Mouse (Mus musculus) lung, adult 2 months (tissue): Measurements from ENCODE around the gene Adipor2. TPM values are rescaled to one million over a fixed set of nuclear protein-coding genes. Genes with fewer than 3 reads are reported as not detected.
"Not testable (repeated sequence)": the region's sequence is repeated elsewhere in the genome, so short reads cannot be mapped to it uniquely, and the experiment has no call there.

ENCODE experiments used
- DNase-seq: peaks from one replicate; pipeline ENCODE4 v3.0.0; 2022
- H3K4me1 ChIP-seq: fragments of 200-500 bp; 2 replicates; pipeline ENCODE4 v1.6.1; 2011; ENCODE audit warnings: low read length; ENCODE audit not compliant: control insufficient read depth, insufficient read depth
- H3K4me3 ChIP-seq: fragments of 200-500 bp; replicated peaks from 2 replicates; pipeline ENCODE3; 2011; ENCODE audit warnings: low read depth, mild to moderate bottlenecking, control low read depth, low read length; ENCODE audit errors: extremely low read depth
- CTCF ChIP-seq: fragments of 200-500 bp; IDR thresholded peaks from 2 replicates; pipeline ENCODE4 v1.5.1; 2011; ENCODE audit warnings: mild to moderate bottlenecking, low read length, control low read depth; ENCODE audit not compliant: insufficient read depth
- POLR2A ChIP-seq: fragments of 200-500 bp; IDR thresholded peaks from 2 replicates; pipeline ENCODE4 v1.6.1; 2011; ENCODE audit warnings: low read depth, mild to moderate bottlenecking, control low read depth, low read length, borderline replicate concordance; ENCODE audit errors: extremely low read depth
- WGBS: fragments of 180-500 bp; shearing (Covaris S2); methylation state at CpG from one replicate; pipeline ENCODE4 v1.1.7; 2018; 5-methylcytosine and 5-hydroxymethylcytosine counted together
- polyA plus RNA-seq: library from polyadenylated mRNA; depleted of rRNA; stranded (reverse); fragments of >200 nt; gene quantifications from 2 replicates; pipeline ENCODE4 v1.2.3, GENCODE M21; 2012

Adipor2 gene
- polyA plus RNA-seq, 1 experiment, result 81.0 TPM

GRCm38 (mm10) chr6:119385668-119386067 is 31.8 kb downstream of the Adipor2 start:
- 66% methylated on average over 1 of the region's 1 CpGs for WGBS
- TF ChIP-seq CTCF, result no peak
- TF ChIP-seq POLR2A, result no peak
- DNase-seq, result no peak
- Histone ChIP-seq H3K4me3 (no peak overlapping the region), H3K4me1 (peaks cover 16% of the 10 kb centered on the region)

DNA sequence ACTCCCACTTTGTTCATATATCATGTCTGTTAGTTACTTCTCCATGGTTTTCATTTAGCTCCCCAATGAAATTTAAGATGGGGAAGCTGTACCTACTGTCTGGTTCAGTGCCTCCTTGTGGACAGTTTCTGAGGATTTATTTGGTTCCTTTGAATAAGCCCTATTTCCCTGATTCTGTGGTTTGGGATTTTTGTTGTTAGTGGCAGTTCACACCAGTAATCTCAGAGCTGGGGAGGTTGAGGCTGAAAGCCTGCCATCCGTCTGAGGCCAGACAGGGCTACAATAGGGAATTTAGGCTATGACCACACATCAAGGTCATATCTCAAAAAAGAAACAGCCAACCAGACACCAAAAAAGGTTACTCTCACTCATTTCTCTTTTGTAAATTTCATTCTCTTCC is 38.9 kb downstream of the Adipor2 start:
- no peak for DNase-seq
- no peak overlapping the region for H3K4me3 ChIP-seq
- TF ChIP-seq POLR2A, result no peak
- TF ChIP-seq CTCF, result no peak
- 84% methylated on average over 1 of the region's 1 CpGs for WGBS
- peaks cover 20% of the 10 kb centered on the region for H3K4me1 ChIP-seq

DNA sequence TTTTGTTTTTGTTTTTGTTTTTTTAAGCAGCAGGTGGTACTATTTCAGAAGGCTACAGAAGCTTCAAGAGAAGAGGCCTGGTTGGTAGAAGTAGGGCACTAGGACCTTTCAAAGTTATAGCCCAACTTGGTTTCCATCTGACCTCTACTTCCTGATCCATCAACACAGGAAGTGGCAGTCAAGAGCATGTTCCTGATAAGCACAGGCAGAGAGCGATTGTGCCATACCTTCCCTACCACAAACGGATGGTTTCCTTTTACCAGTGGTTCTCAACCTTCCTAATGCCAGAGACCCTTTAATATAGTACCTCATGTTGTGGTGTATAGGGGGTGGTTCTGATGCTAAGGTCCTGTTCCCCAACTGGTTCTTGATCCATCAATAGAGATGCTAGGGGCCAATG is 39.9 kb downstream of the Adipor2 start:
- no peak overlapping the region for H3K4me3 ChIP-seq
- DNase-seq, result no peak
- TF ChIP-seq POLR2A (no peak), CTCF (no peak)
- H3K4me1 ChIP-seq, result peaks cover 24% of the 10 kb centered on the region
- WGBS, result 7% methylated on average over 2 of the region's 2 CpGs

GRCm38 (mm10) chr6:119375035-119375434 is 42.5 kb downstream of the Adipor2 start:
- WGBS, result 77% methylated on average over 5 of the region's 5 CpGs
- DNase-seq, result no peak
- no peak for TF ChIP-seq CTCF
- no peak for TF ChIP-seq POLR2A
- H3K4me1 ChIP-seq, result peaks cover 21% of the 10 kb centered on the region
- H3K4me3 ChIP-seq, result no peak overlapping the region

DNA sequence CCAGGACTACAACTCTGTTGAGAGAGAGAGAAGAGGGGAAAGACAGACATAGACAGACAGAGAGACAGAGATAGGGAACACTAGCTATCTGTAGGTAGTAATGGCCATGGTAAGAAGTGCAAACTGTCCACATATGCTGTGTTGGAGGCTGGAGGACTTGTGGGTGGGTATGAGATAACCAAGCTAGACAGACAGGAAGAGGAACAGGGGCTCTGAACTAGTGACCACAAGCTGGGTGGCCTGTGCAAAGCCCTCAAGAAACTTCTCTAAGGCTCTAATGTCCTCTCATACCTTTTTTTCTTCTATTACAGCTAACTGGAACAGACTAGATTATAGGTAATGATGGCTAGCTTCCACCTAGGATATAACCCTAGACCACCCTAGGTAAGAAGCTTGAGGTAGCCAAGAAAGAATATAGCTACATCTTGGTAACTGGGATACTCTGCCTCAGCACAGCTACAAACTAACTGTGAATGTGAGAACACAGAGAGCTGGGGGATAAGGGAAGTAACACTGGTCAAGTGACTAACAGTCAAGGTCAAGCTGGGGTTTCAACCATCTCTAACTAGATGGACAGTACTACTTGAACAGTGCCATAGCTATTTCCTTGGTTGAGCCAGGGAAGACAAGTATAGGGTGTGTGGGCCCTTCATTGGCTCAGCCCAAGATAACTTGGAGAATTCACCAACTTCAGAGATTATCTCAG is 44.4 kb downstream of the Adipor2 start:
- Histone ChIP-seq H3K4me3 (no peak overlapping the region), H3K4me1 (peaks cover 17% of the 10 kb centered on the region)
- DNase-seq, result no peak
- TF ChIP-seq CTCF (no peak), POLR2A (no peak)

DNA sequence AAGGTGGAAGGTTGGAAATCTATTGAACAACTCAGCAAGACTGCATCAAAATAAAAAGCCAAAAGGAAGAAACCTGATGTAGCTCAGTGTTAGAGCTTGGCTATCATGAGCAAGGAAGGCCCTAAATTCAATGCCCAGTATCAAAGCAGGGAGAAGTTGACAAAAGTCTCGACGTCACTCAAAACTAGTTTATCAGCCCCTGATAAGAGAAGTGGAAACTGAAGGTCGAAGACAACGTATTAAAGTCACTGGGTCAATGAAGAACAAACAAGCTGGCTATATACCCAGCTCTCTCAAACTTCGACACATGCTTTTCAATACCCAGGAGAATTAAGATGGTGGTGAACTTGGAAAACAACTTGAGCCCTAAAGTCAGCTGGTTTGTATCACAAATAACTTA is 45.3 kb downstream of the Adipor2 start:
- no peak for TF ChIP-seq POLR2A
- TF ChIP-seq CTCF, result no peak
- H3K4me1 ChIP-seq, result peaks cover 13% of the 10 kb centered on the region
- 44% methylated on average over 5 of the region's 5 CpGs for WGBS
- H3K4me3 ChIP-seq, result no peak overlapping the region
- DNase-seq, result no peak

- no peak for DNase-seq
- Histone ChIP-seq H3K4me1 (peaks cover 13% of the 10 kb centered on the region), H3K4me3 (no peak overlapping the region)
- no peak for TF ChIP-seq POLR2A
- no peak for TF ChIP-seq CTCF
These were observed 45.9 kb downstream of the Adipor2 start for GRCm38 (mm10) chr6:119371624-119372023.

GRCm38 (mm10) chr6:119367382-119367781 is 50.1 kb downstream of the Adipor2 start:
- TF ChIP-seq CTCF (no peak), POLR2A (no peak)
- no peak overlapping the region for H3K4me3 ChIP-seq
- no peak for DNase-seq
- 47% methylated on average over 2 of the region's 2 CpGs for WGBS
- no peaks in the 10 kb centered on the region; the same call in none of the 2 replicates for H3K4me1 ChIP-seq

GRCm38 (mm10) chr6:119366800-119367199 is 50.7 kb downstream of the Adipor2 start:
- WGBS, result 72% methylated on average over 4 of the region's 4 CpGs
- H3K4me3 ChIP-seq, DNase-seq, H3K4me1 ChIP-seq: not testable (repeated sequence)

GRCm38 (mm10) chr6:119363593-119363992 is 53.9 kb downstream of the Adipor2 start:
- no peaks in the 10 kb centered on the region; the same call in 1 of the 2 replicates for H3K4me1 ChIP-seq
- TF ChIP-seq CTCF, result no peak
- no peak for TF ChIP-seq POLR2A
- no peak overlapping the region for H3K4me3 ChIP-seq
- DNase-seq, result no peak
- WGBS, result 91% methylated on average over 5 of the region's 5 CpGs
